Mouse (Mus musculus): Measurements from ENCODE around the gene Stk19. TPM values are rescaled to one million over a fixed set of nuclear protein-coding genes. Genes with fewer than 3 reads are reported as not detected.
A peak's percentile ranks its signal among the peaks of the same experiment; 100 is the strongest.

Gene Stk19
- polyA plus RNA-seq, 1 experiment, result 80.7 TPM

GRCm38 (mm10) chr17:34862416-34863081 lies 25.8 kb upstream of the Stk19 start, which contains the start of gene Cfb:
Cfb (minus strand) TSS chr17:34862518.
- no peaks in the 10 kb centered on the region for H3K4me1 ChIP-seq (ENCODE audit: control insufficient read depth, insufficient read depth, low read length)
- H3K27ac ChIP-seq (ENCODE audit: insufficient read depth, low read length), result no peak within 1 kb of the TSS
- no peak within 1 kb of the TSS for H3K4me3 ChIP-seq (ENCODE audit: insufficient read depth, low read length)
- no peak for TF ChIP-seq CTCF (IDR thresholded peaks at IDR 0.05; ENCODE audit: extremely low read depth, insufficient read depth, low read length)
- TF ChIP-seq POLR2A (IDR thresholded peaks at IDR 0.05; ENCODE audit: extremely low read depth, insufficient read depth, low read length), result no peak

GRCm38 (mm10) chr17:34861704-34862415 lies 25.1 kb upstream of the Stk19 start:
- H3K4me3 ChIP-seq (ENCODE audit: insufficient read depth, low read length), result no peak overlapping the region
- H3K27ac ChIP-seq (ENCODE audit: insufficient read depth, low read length), result no peak overlapping the region
- no peak for TF ChIP-seq POLR2A (IDR thresholded peaks at IDR 0.05; ENCODE audit: extremely low read depth, insufficient read depth, low read length)
- no peak for TF ChIP-seq CTCF (IDR thresholded peaks at IDR 0.05; ENCODE audit: extremely low read depth, insufficient read depth, low read length)
- H3K4me1 ChIP-seq (ENCODE audit: control insufficient read depth, insufficient read depth, low read length), result no peaks in the 10 kb centered on the region

GRCm38 (mm10) chr17:34860514-34860913 lies 23.8 kb upstream of the Stk19 start:
- H3K4me3 ChIP-seq (ENCODE audit: insufficient read depth, low read length), result no peak overlapping the region
- no peak overlapping the region for H3K27ac ChIP-seq (ENCODE audit: insufficient read depth, low read length)
- TF ChIP-seq POLR2A (IDR thresholded peaks at IDR 0.05; ENCODE audit: extremely low read depth, insufficient read depth, low read length) (no peak), CTCF (IDR thresholded peaks at IDR 0.05; ENCODE audit: extremely low read depth, insufficient read depth, low read length) (no peak)
- H3K4me1 ChIP-seq (ENCODE audit: control insufficient read depth, insufficient read depth, low read length), result no peaks in the 10 kb centered on the region

- no peak overlapping the region for H3K27ac ChIP-seq (ENCODE audit: insufficient read depth, low read length)
- TF ChIP-seq CTCF (IDR thresholded peaks at IDR 0.05; ENCODE audit: extremely low read depth, insufficient read depth, low read length), result no peak
- no peak for TF ChIP-seq POLR2A (IDR thresholded peaks at IDR 0.05; ENCODE audit: extremely low read depth, insufficient read depth, low read length)
- H3K4me1 ChIP-seq (ENCODE audit: control insufficient read depth, insufficient read depth, low read length), result no peaks in the 10 kb centered on the region
- no peak overlapping the region for H3K4me3 ChIP-seq (ENCODE audit: insufficient read depth, low read length)
Observed at GRCm38 (mm10) chr17:34858670-34859069, 21.9 kb upstream of the Stk19 start.

- TF ChIP-seq CTCF (IDR thresholded peaks at IDR 0.05; ENCODE audit: extremely low read depth, insufficient read depth, low read length), result peak; percentile 60
- no peak for TF ChIP-seq POLR2A (IDR thresholded peaks at IDR 0.05; ENCODE audit: extremely low read depth, insufficient read depth, low read length)
Observed at GRCm38 (mm10) chr17:34855825-34856224, 19.1 kb upstream of the Stk19 start.

GRCm38 (mm10) chr17:34854761-34855160 lies 18.0 kb upstream of the Stk19 start:
- no peak overlapping the region for H3K4me3 ChIP-seq (ENCODE audit: insufficient read depth, low read length)
- H3K27ac ChIP-seq (ENCODE audit: insufficient read depth, low read length), result no peak overlapping the region
- TF ChIP-seq CTCF (IDR thresholded peaks at IDR 0.05; ENCODE audit: extremely low read depth, insufficient read depth, low read length) (no peak), POLR2A (IDR thresholded peaks at IDR 0.05; ENCODE audit: extremely low read depth, insufficient read depth, low read length) (no peak)
- H3K4me1 ChIP-seq (ENCODE audit: control insufficient read depth, insufficient read depth, low read length), result peaks cover 4% of the 10 kb centered on the region; the same call in 1 of the 2 replicates

More at GRCm38 (mm10) chr17:34855825-34856224, 19.1 kb upstream of the Stk19 start:
- Histone ChIP-seq H3K4me1 (ENCODE audit: control insufficient read depth, insufficient read depth, low read length) (peaks cover 4% of the 10 kb centered on the region; the same call in 1 of the 2 replicates), H3K4me3 (ENCODE audit: insufficient read depth, low read length) (no peak overlapping the region), H3K27ac (ENCODE audit: insufficient read depth, low read length) (no peak overlapping the region)

- H3K4me3 ChIP-seq (ENCODE audit: insufficient read depth, low read length), result no peak overlapping the region
Observed at GRCm38 (mm10) chr17:34853511-34853910, 16.8 kb upstream of the Stk19 start.

GRCm38 (mm10) chr17:34850517-34851125 lies 13.9 kb upstream of the Stk19 start:
- Histone ChIP-seq H3K4me1 (ENCODE audit: control insufficient read depth, insufficient read depth, low read length) (peaks cover 7% of the 10 kb centered on the region; the same call in 1 of the 2 replicates), H3K27ac (ENCODE audit: insufficient read depth, low read length) (no peak overlapping the region), H3K4me3 (ENCODE audit: insufficient read depth, low read length) (peak overlapping the region; percentile 88)
- TF ChIP-seq POLR2A (IDR thresholded peaks at IDR 0.05; ENCODE audit: extremely low read depth, insufficient read depth, low read length), result no peak
- no peak for TF ChIP-seq CTCF (IDR thresholded peaks at IDR 0.05; ENCODE audit: extremely low read depth, insufficient read depth, low read length)

More at GRCm38 (mm10) chr17:34853511-34853910, 16.8 kb upstream of the Stk19 start:
- Histone ChIP-seq H3K27ac (ENCODE audit: insufficient read depth, low read length) (no peak overlapping the region), H3K4me1 (ENCODE audit: control insufficient read depth, insufficient read depth, low read length) (peaks cover 7% of the 10 kb centered on the region; the same call in 1 of the 2 replicates)
- TF ChIP-seq CTCF (IDR thresholded peaks at IDR 0.05; ENCODE audit: extremely low read depth, insufficient read depth, low read length) (no peak), POLR2A (IDR thresholded peaks at IDR 0.05; ENCODE audit: extremely low read depth, insufficient read depth, low read length) (no peak)

GRCm38 (mm10) chr17:34849722-34850516 lies 13.2 kb upstream of the Stk19 start, which contains the start of the genes Skiv2l and Nelfe:
Skiv2l (minus strand) TSS chr17:34850210.
Nelfe (plus strand) TSS chr17:34850391.
- TF ChIP-seq CTCF (IDR thresholded peaks at IDR 0.05; ENCODE audit: extremely low read depth, insufficient read depth, low read length) (no peak), POLR2A (IDR thresholded peaks at IDR 0.05; ENCODE audit: extremely low read depth, insufficient read depth, low read length) (peak; percentile 33; the same call in 1 of the 2 replicates)
- Histone ChIP-seq H3K4me1 (ENCODE audit: control insufficient read depth, insufficient read depth, low read length) (peaks cover 7% of the 10 kb centered on the region; the same call in 1 of the 2 replicates), H3K4me3 (ENCODE audit: insufficient read depth, low read length) (peak within 1 kb of the TSS; percentile 88), H3K27ac (ENCODE audit: insufficient read depth, low read length) (no peak within 1 kb of the TSS)

All from cortical plate, adult 2 months (tissue).